Mouse (Mus musculus): ENCODE measurements around the gene Tnfsf10.

Gene Tnfsf10

GRCm38 (mm10) chr3:27371276-27371621 lies 54.4 kb downstream of the Tnfsf10 start, which contains the start of gene Ghsr:
TSS of gene Ghsr (plus strand) at chr3:27371351.
- no peak for DNase-seq (ENCODE audit: low spot score)

- no peak for DNase-seq (ENCODE audit: low spot score)
These were observed 55.2 kb downstream of the Tnfsf10 start for GRCm38 (mm10) chr3:27371725-27372650.

- DNase-seq (ENCODE audit: low spot score) = no peak
These were observed 57.6 kb downstream of the Tnfsf10 start for GRCm38 (mm10) chr3:27374396-27374795.

- no peak for DNase-seq (ENCODE audit: low spot score)
These were observed 61.1 kb downstream of the Tnfsf10 start for GRCm38 (mm10) chr3:27377935-27378334.

GRCm38 (mm10) chr3:27384836-27385235 lies 68.0 kb downstream of the Tnfsf10 start:
- DNase-seq (ENCODE audit: low spot score) = no peak

GRCm38 (mm10) chr3:27389923-27390322 lies 73.1 kb downstream of the Tnfsf10 start:
- no peak for DNase-seq (ENCODE audit: low spot score)
